ENCODE assay signal across 9 mouse cellular contexts in genomic region chr16:59517447-59518219, GRCm38 (mm10). TPM values are rescaled to one million over a fixed set of nuclear protein-coding genes. Genes with fewer than 3 reads are reported as not detected.
A peak's percentile ranks its signal among the peaks of the same experiment; 100 is the strongest.
DNase-seq lines count a peak whose midpoint lies in the region; ATAC-seq and TF ChIP-seq lines count a peak whose summit lies in the region.
"Had no signal": no experiment of that assay in that cellular context is flagged by ENCODE, and none has a peak within 500 bp of the region (broad histone marks: within the 10 kb centered on the region; RNA-seq: fewer than 3 reads in every experiment).

No protein-coding gene starts in this region.

- 0 out of 2 replicates have a peak, but pooled peaks have one; percentile 56 for TF ChIP-seq EP300 in heart, postnatal 0 days (IDR thresholded peaks at IDR 0.05; ENCODE audit: low read depth)

- peaks cover 19% of the 10 kb centered on the region for H3K4me1 ChIP-seq in heart, postnatal 0 days (ENCODE audit: control insufficient read depth, insufficient read depth)
- H3K4me1 ChIP-seq in kidney, embryonic 15.5 days = no peaks in the 10 kb centered on the region
- H3K4me1 ChIP-seq: forebrain, embryonic 10.5 days had no signal

- H3K27me3 ChIP-seq in heart, postnatal 0 days (ENCODE audit: control insufficient read depth, insufficient read depth, low read length) = no peaks in the 10 kb centered on the region
- no peaks in the 10 kb centered on the region for H3K27me3 ChIP-seq in kidney, embryonic 15.5 days

- peak; percentile 68 for DNase-seq in CD4-positive, CD25-positive, alpha-beta regulatory T cell, adult 2 months (ENCODE audit: low read depth, low spot score)
- peak; percentile 29 for DNase-seq in embryo, embryonic 10.5 days (ENCODE audit: low spot score)
- DNase-seq in heart, postnatal 0 days (ENCODE audit: low spot score) = peak; percentile 85
- DNase-seq in natural killer cell, adult 2 months (ENCODE audit: low spot score in 2 of 2) = peak; percentile 48 to 53
- no peak for DNase-seq in lung, postnatal 36 days
- DNase-seq in layer of hippocampus, adult 8-10 months (ENCODE audit: low spot score in 2 of 2) = no peak
- DNase-seq in gastrocnemius, postnatal 10 days = no peak

- peaks cover 21% of the 10 kb centered on the region for H3K36me3 ChIP-seq in heart, postnatal 0 days (replicated peaks; ENCODE audit: control insufficient read depth, insufficient read depth, low read length)
- peaks cover 18% of the 10 kb centered on the region; the same call in 1 of the 2 replicates for H3K36me3 ChIP-seq in kidney, embryonic 15.5 days
- H3K36me3 ChIP-seq: forebrain, embryonic 10.5 days had no signal

- H3K4me3 ChIP-seq in heart, postnatal 0 days (ENCODE audit: low read depth, low read length) = peak overlapping the region; percentile 20; the same call in 1 of the 2 replicates
- H3K4me3 ChIP-seq in kidney, embryonic 15.5 days (replicated peaks) = no peak overlapping the region
- H3K4me3 ChIP-seq: forebrain, embryonic 10.5 days had no signal

- no peak overlapping the region for H3K9ac ChIP-seq in heart, postnatal 0 days (replicated peaks; ENCODE audit: low read depth, low read length)
- H3K9ac ChIP-seq in kidney, embryonic 15.5 days = no peak overlapping the region

- peak overlapping the region; percentile 93 for H3K27ac ChIP-seq in heart, postnatal 0 days (ENCODE audit: low read depth)
- H3K27ac ChIP-seq in kidney, embryonic 15.5 days = no peak overlapping the region
- H3K27ac ChIP-seq: forebrain, embryonic 10.5 days had no signal

- peak; percentile 48 for TF ChIP-seq CTCF in heart, postnatal 0 days (IDR thresholded peaks at IDR 0.05; ENCODE audit: low read depth)

- WGBS in heart, postnatal 0 days = 28% methylated on average over 15 of the region's 15 CpGs
- WGBS in kidney, embryonic 15.5 days = 66% methylated on average over 15 of the region's 15 CpGs

- peak; percentile 95 for ATAC-seq in heart, postnatal 0 days (ENCODE audit: insufficient read depth, low read depth)
- no peak for ATAC-seq in kidney, embryonic 15.5 days (replicated peaks; ENCODE audit: low FRiP score)

- no peaks in the 10 kb centered on the region for H3K9me3 ChIP-seq in heart, postnatal 0 days (replicated peaks; ENCODE audit: control insufficient read depth, low read length)
- no peaks in the 10 kb centered on the region for H3K9me3 ChIP-seq in kidney, embryonic 15.5 days (replicated peaks)
- H3K9me3 ChIP-seq: forebrain, embryonic 10.5 days had no signal

- H3K4me2 ChIP-seq in heart, postnatal 0 days (ENCODE audit: low read depth, low read length) = peak overlapping the region; percentile 48
- H3K4me2 ChIP-seq in kidney, embryonic 15.5 days = no peak overlapping the region

RNA-seq across cellular contexts. Expression of gene Riox2, which starts 46.1 kb away (rescaled TPM):
- 0.73 and 3.4 TPM in 2 replicates for total RNA-seq in heart, postnatal 0 days (2014; rRNA removed; ENCODE audit: low replicate concordance)
- polyA plus RNA-seq in heart, postnatal 0 days (2015; fragmentation: Nextera tagmentation; extraction: Ambion mirVana) = 15.0 and 16.3 TPM in 2 replicates
- 10 to 100 TPM; 14.8 to 17.6 (median 15.7) TPM for total RNA-seq in layer of hippocampus, adult 8-10 months (2022)
- 36.9 and 39.4 TPM in 2 replicates for polyA plus RNA-seq in kidney, embryonic 15.5 days (2015; fragmentation: Nextera tagmentation; extraction: Ambion mirVana)
- total RNA-seq in gastrocnemius, postnatal 10 days (2021) = 10 to 100 TPM; 11.5 to 13.4 TPM

Comparison
In these comparisons a context has a peak if more than half of its experiments do, and no peak if none do; other contexts are left out.
1. DNase-seq: peak in CD4-positive, CD25-positive, alpha-beta regulatory T cell, adult 2 months (single experiment), embryo, embryonic 10.5 days (single experiment), heart, postnatal 0 days (single experiment) and natural killer cell, adult 2 months (2 of 2); none in lung, postnatal 36 days (single experiment), layer of hippocampus, adult 8-10 months (0 of 2) and gastrocnemius, postnatal 10 days (single experiment).